Mouse (Mus musculus) lung, adult 2 months (tissue): Measurements from ENCODE around the gene Dbt.

Source experiments
- CTCF ChIP-seq: fragments of 200-500 bp; IDR thresholded peaks from 2 replicates; pipeline ENCODE4 v1.5.1; 2011; ENCODE audit warnings: mild to moderate bottlenecking, low read length, control low read depth; ENCODE audit not compliant: insufficient read depth
- POLR2A ChIP-seq: fragments of 200-500 bp; IDR thresholded peaks from 2 replicates; pipeline ENCODE4 v1.6.1; 2011; ENCODE audit warnings: low read depth, mild to moderate bottlenecking, control low read depth, low read length, borderline replicate concordance; ENCODE audit errors: extremely low read depth

- no peak for TF ChIP-seq POLR2A
- no peak for TF ChIP-seq CTCF
These were observed 20.9 kb upstream of the Dbt start for GRCm38 (mm10) chr3:116491923-116492454.
